Mouse (Mus musculus): Measurements from ENCODE around the gene Gramd1c.

DNA sequence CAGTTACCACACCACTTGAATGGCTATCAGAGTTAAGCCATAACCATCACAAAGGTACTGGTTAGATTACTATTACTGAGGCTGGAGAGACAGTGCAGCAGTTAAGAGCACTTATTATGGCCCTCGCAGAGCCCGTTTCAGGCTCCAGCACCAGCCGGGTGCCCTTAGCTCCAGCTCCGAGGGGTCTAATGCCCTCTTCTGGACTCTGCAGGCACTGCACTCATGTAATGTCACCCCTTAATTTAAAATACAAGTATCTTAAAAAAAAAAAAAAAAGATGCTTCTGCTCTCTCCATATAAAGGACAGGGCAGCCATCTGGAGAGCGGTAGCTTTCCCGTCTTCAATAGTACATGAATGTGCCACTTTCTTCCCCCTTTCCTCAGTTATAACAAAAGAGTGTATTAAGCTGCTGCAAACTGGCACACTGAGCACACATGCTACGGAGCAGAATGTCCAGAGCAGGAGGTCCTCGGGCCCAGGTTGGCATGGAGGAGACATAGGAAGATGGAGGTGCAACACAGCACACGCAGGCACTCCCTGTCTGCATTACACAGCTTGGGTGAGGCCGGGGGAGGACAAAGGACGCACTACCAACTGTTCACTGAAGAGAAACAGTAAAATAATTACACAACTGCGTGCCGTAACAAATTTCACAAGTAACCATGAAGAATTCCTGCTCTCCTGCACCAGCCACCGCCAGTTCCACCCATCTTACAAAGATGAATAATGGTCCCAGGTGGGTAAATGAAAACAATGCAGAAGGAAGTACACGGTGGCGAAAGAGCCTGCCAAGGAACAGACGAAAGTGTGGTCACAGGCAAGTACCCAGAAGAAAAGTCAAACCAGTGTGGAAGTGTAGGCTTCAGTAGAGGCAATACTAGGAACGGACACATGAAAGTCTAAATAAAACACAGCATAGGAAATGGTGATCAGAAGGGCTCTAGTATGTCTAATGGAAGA is 40.9 kb upstream of the Gramd1c start:
- TF ChIP-seq POU5F1 (IDR thresholded peaks at IDR 0.05; ENCODE audit: borderline replicate concordance, low read length) = no peak
- peak; percentile 63 for TF ChIP-seq CTCF (conservative IDR thresholded peaks at IDR 0.05; ENCODE audit: low read length)

All from E14TG2a.4 (cell line).